Mouse (Mus musculus): ENCODE data around the gene Eps8l2. TPM values are rescaled to one million over a fixed set of nuclear protein-coding genes. Genes with fewer than 3 reads are reported as not detected.
A peak's percentile ranks its signal among the peaks of the same experiment; 100 is the strongest.

Eps8l2 gene
- 4.7 and 5.3 TPM in 2 replicates for polyA plus RNA-seq (2012; rRNA removed)

- peak within 1 kb of the TSS; percentile 50 for H3K4me3 ChIP-seq (ENCODE audit: control insufficient read depth, low read depth, low read length)
- H3K27me3 ChIP-seq (ENCODE audit: control insufficient read depth, insufficient read depth, low read length), result no peaks in the 10 kb centered on the region
- no peak within 1 kb of the TSS for H3K27ac ChIP-seq (ENCODE audit: control insufficient read depth, insufficient read depth, low read depth, low read length)
- peaks cover 12% of the 10 kb centered on the region for H3K4me1 ChIP-seq (ENCODE audit: control insufficient read depth, insufficient read depth, low read length)
- no peaks in the 10 kb centered on the region for H3K36me3 ChIP-seq (ENCODE audit: control insufficient read depth, insufficient read depth, low read length)
- no peak for TF ChIP-seq POLR2A (IDR thresholded peaks at IDR 0.05; ENCODE audit: control insufficient read depth, low read depth, low read length)
- TF ChIP-seq CTCF (IDR thresholded peaks at IDR 0.05; ENCODE audit: control insufficient read depth, insufficient read depth, insufficient replicate concordance, low read depth, low read length), result no peak
These were observed at the start of gene Eps8l2 for GRCm38 (mm10) chr7:141338576-141339131. Gene Eps8l2, plus strand, starts transcription at chr7:141338880.

- no peaks in the 10 kb centered on the region for H3K27me3 ChIP-seq (ENCODE audit: control insufficient read depth, insufficient read depth, low read length)
- peak within 1 kb of the TSS; percentile 84 for H3K4me3 ChIP-seq (ENCODE audit: control insufficient read depth, low read depth, low read length)
- H3K4me1 ChIP-seq (ENCODE audit: control insufficient read depth, insufficient read depth, low read length), result peaks cover 9% of the 10 kb centered on the region
- no peak for TF ChIP-seq CTCF (IDR thresholded peaks at IDR 0.05; ENCODE audit: control insufficient read depth, insufficient read depth, insufficient replicate concordance, low read depth, low read length)
- 0 out of 2 replicates have a peak, but pooled peaks have one; percentile 17 for TF ChIP-seq POLR2A (IDR thresholded peaks at IDR 0.05; ENCODE audit: control insufficient read depth, low read depth, low read length)
- no peaks in the 10 kb centered on the region for H3K36me3 ChIP-seq (ENCODE audit: control insufficient read depth, insufficient read depth, low read length)
- H3K27ac ChIP-seq (ENCODE audit: control insufficient read depth, insufficient read depth, low read depth, low read length), result peak within 1 kb of the TSS; percentile 67
These were observed 46.6 kb upstream of the Eps8l2 start, which contains the start of gene Drd4 for GRCm38 (mm10) chr7:141291921-141292582. Gene Drd4, plus strand, starts transcription at chr7:141292006.

GRCm38 (mm10) chr7:141292583-141293388 is 45.9 kb upstream of the Eps8l2 start:
- H3K4me3 ChIP-seq (ENCODE audit: control insufficient read depth, low read depth, low read length), result peak overlapping the region; percentile 84
- peak overlapping the region; percentile 67 for H3K27ac ChIP-seq (ENCODE audit: control insufficient read depth, insufficient read depth, low read depth, low read length)
- H3K36me3 ChIP-seq (ENCODE audit: control insufficient read depth, insufficient read depth, low read length), result no peaks in the 10 kb centered on the region
- TF ChIP-seq POLR2A (IDR thresholded peaks at IDR 0.05; ENCODE audit: control insufficient read depth, low read depth, low read length) (no peak), CTCF (IDR thresholded peaks at IDR 0.05; ENCODE audit: control insufficient read depth, insufficient read depth, insufficient replicate concordance, low read depth, low read length) (no peak)
- H3K27me3 ChIP-seq (ENCODE audit: control insufficient read depth, insufficient read depth, low read length), result no peaks in the 10 kb centered on the region
- H3K4me1 ChIP-seq (ENCODE audit: control insufficient read depth, insufficient read depth, low read length), result peaks cover 9% of the 10 kb centered on the region

GRCm38 (mm10) chr7:141293852-141294471 is 44.7 kb upstream of the Eps8l2 start:
- Histone ChIP-seq H3K27ac (ENCODE audit: control insufficient read depth, insufficient read depth, low read depth, low read length) (peak overlapping the region; percentile 59), H3K27me3 (ENCODE audit: control insufficient read depth, insufficient read depth, low read length) (no peaks in the 10 kb centered on the region), H3K36me3 (ENCODE audit: control insufficient read depth, insufficient read depth, low read length) (no peaks in the 10 kb centered on the region), H3K4me1 (ENCODE audit: control insufficient read depth, insufficient read depth, low read length) (peaks cover 9% of the 10 kb centered on the region), H3K4me3 (ENCODE audit: control insufficient read depth, low read depth, low read length) (peak overlapping the region; percentile 41)
- TF ChIP-seq POLR2A (IDR thresholded peaks at IDR 0.05; ENCODE audit: control insufficient read depth, low read depth, low read length), result no peak

- Histone ChIP-seq H3K27me3 (ENCODE audit: control insufficient read depth, insufficient read depth, low read length) (no peaks in the 10 kb centered on the region), H3K4me1 (ENCODE audit: control insufficient read depth, insufficient read depth, low read length) (peaks cover 9% of the 10 kb centered on the region), H3K4me3 (ENCODE audit: control insufficient read depth, low read depth, low read length) (peak overlapping the region; percentile 41; the same call in 1 of the 2 replicates), H3K36me3 (ENCODE audit: control insufficient read depth, insufficient read depth, low read length) (no peaks in the 10 kb centered on the region), H3K27ac (ENCODE audit: control insufficient read depth, insufficient read depth, low read depth, low read length) (no peak overlapping the region)
- TF ChIP-seq CTCF (IDR thresholded peaks at IDR 0.05; ENCODE audit: control insufficient read depth, insufficient read depth, insufficient replicate concordance, low read depth, low read length), result no peak
These were observed 44.2 kb upstream of the Eps8l2 start for GRCm38 (mm10) chr7:141294479-141294878.

- Histone ChIP-seq H3K27ac (ENCODE audit: control insufficient read depth, insufficient read depth, low read depth, low read length) (no peak overlapping the region), H3K36me3 (ENCODE audit: control insufficient read depth, insufficient read depth, low read length) (peaks cover 2% of the 10 kb centered on the region; the same call in 1 of the 2 replicates), H3K4me3 (ENCODE audit: control insufficient read depth, low read depth, low read length) (no peak overlapping the region), H3K4me1 (ENCODE audit: control insufficient read depth, insufficient read depth, low read length) (peaks cover 9% of the 10 kb centered on the region), H3K27me3 (ENCODE audit: control insufficient read depth, insufficient read depth, low read length) (no peaks in the 10 kb centered on the region)
- no peak for TF ChIP-seq CTCF (IDR thresholded peaks at IDR 0.05; ENCODE audit: control insufficient read depth, insufficient read depth, insufficient replicate concordance, low read depth, low read length)
- no peak for TF ChIP-seq POLR2A (IDR thresholded peaks at IDR 0.05; ENCODE audit: control insufficient read depth, low read depth, low read length)
These were observed 40.6 kb upstream of the Eps8l2 start for GRCm38 (mm10) chr7:141297926-141298650.
